Mouse (Mus musculus): Measurements from ENCODE around the gene Prkce.

DNA sequence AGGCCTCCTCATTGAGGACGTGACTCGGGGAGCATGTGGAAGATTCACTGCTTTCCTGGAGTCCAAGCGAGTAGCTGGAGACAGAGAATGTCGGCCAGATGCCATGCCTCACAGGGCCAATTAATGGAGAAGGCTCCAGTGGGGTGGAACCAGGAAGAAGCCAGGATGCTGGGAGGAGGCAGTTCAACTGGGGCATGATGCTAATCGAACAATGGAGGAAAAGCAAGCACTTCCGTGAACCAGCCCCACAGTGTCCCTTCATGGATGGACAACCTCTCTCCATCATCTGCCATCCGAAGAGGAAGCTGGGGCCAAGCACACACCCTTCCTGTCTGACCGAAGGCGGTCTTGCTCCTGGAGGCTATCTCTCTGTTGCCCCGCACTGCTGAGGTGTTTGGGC, 381.5 kb downstream of the Prkce start:
- TF ChIP-seq CHD2 (IDR thresholded peaks at IDR 0.05; ENCODE audit: low read depth, low read length) (no peak), MAFK (IDR thresholded peaks at IDR 0.05; ENCODE audit: insufficient read depth, low read depth, low read length) (no peak)
